Comparison of ENCODE assay signal across 18 mouse cellular contexts in genomic region chr2:152907114-152907943, GRCm38 (mm10). TPM values are rescaled to one million over a fixed set of nuclear protein-coding genes. Genes with fewer than 3 reads are reported as not detected.
DNase-seq lines count a peak whose midpoint lies in the region; ATAC-seq and TF ChIP-seq lines count a peak whose summit lies in the region.
"Had no signal": no experiment of that assay in that cellular context is flagged by ENCODE, and none has a peak within 500 bp of the region (broad histone marks: within the 10 kb centered on the region; RNA-seq: fewer than 3 reads in every experiment).

No protein-coding gene starts in this region.

- no peak overlapping the region for H3K4me3 ChIP-seq in forebrain, embryonic 10.5 days
- H3K4me3 ChIP-seq in forebrain, embryonic 12.5 days (replicated peaks) = no peak overlapping the region
- H3K4me3 ChIP-seq in liver, postnatal 0 days (ENCODE audit: low read depth, low read length) = no peak overlapping the region
- H3K4me3 ChIP-seq: forebrain, embryonic 13.5 days; heart, adult 2 months; lung, embryonic 15.5 days; midbrain, embryonic 13.5 days; neural tube, embryonic 12.5 days had no signal

- H3K36me3 ChIP-seq in forebrain, embryonic 10.5 days (replicated peaks) = no peaks in the 10 kb centered on the region
- H3K36me3 ChIP-seq in forebrain, embryonic 12.5 days (replicated peaks) = no peaks in the 10 kb centered on the region
- H3K36me3 ChIP-seq in liver, postnatal 0 days (replicated peaks; ENCODE audit: insufficient read depth, low read length) = no peaks in the 10 kb centered on the region
- H3K36me3 ChIP-seq: lung, embryonic 15.5 days; midbrain, embryonic 13.5 days; neural tube, embryonic 12.5 days had no signal

- peaks cover 28% of the 10 kb centered on the region for H3K27me3 ChIP-seq in forebrain, embryonic 10.5 days (ENCODE audit: poor library complexity, severe bottlenecking)
- peaks cover 28% of the 10 kb centered on the region for H3K27me3 ChIP-seq in forebrain, embryonic 12.5 days
- 0 out of 2 replicates have a peak, but pooled peaks cover 3% of the 10 kb centered on the region for H3K27me3 ChIP-seq in liver, postnatal 0 days (ENCODE audit: insufficient read depth, low read length)

- TF ChIP-seq CTCF in liver, postnatal 0 days (IDR thresholded peaks at IDR 0.05; ENCODE audit: low read depth) = no peak

- TF ChIP-seq EP300 in liver, postnatal 0 days (IDR thresholded peaks at IDR 0.05; ENCODE audit: low read depth) = no peak

- H3K4me1 ChIP-seq in forebrain, embryonic 10.5 days = peaks cover 51% of the 10 kb centered on the region
- peaks cover 10% of the 10 kb centered on the region for H3K4me1 ChIP-seq in forebrain, embryonic 12.5 days
- H3K4me1 ChIP-seq in liver, postnatal 0 days (ENCODE audit: insufficient read depth) = no peaks in the 10 kb centered on the region

- DNase-seq in forebrain, embryonic 10.5 days (ENCODE audit: extremely low spot score, low spot score) = no peak
- DNase-seq in right cerebral cortex, postnatal 4 days = peak; percentile 22
- no peak for DNase-seq in right cerebral cortex, postnatal 36 days (ENCODE audit: low spot score in 2 of 2)
- DNase-seq in fibroblast of lung, adult 2 months (ENCODE audit: low read depth) = peak; percentile 58
- peak; percentile 41 for DNase-seq in retina, postnatal 7 days (ENCODE audit: low read depth, low spot score)
- no peak for DNase-seq in liver, postnatal 0 days
- DNase-seq: heart, adult 2 months; kidney, postnatal 36 days; spleen, adult 18-20 months; thymus, adult 18-20 months had no signal

- peak overlapping the region; percentile 40; the same call in 1 of the 2 replicates for H3K27ac ChIP-seq in forebrain, embryonic 10.5 days
- H3K27ac ChIP-seq in forebrain, embryonic 12.5 days = no peak overlapping the region
- no peak overlapping the region for H3K27ac ChIP-seq in liver, postnatal 0 days (ENCODE audit: low read depth)
- H3K27ac ChIP-seq: forebrain, embryonic 13.5 days; heart, adult 2 months; lung, embryonic 15.5 days; midbrain, embryonic 13.5 days; neural tube, embryonic 12.5 days had no signal

- no peak overlapping the region for H3K4me2 ChIP-seq in forebrain, embryonic 12.5 days
- H3K4me2 ChIP-seq in liver, postnatal 0 days (ENCODE audit: low read depth, low read length) = no peak overlapping the region
- H3K4me2 ChIP-seq: forebrain, embryonic 13.5 days; lung, embryonic 15.5 days; midbrain, embryonic 13.5 days; neural tube, embryonic 12.5 days had no signal

- H3K9ac ChIP-seq in forebrain, embryonic 12.5 days = no peak overlapping the region
- H3K9ac ChIP-seq in liver, postnatal 0 days (replicated peaks) = no peak overlapping the region
- H3K9ac ChIP-seq: forebrain, embryonic 13.5 days; lung, embryonic 15.5 days; midbrain, embryonic 13.5 days; neural tube, embryonic 12.5 days had no signal

- WGBS in forebrain, embryonic 10.5 days = 60% methylated on average over 14 of the region's 14 CpGs
- 55% methylated on average over 14 of the region's 14 CpGs for WGBS in forebrain, embryonic 12.5 days
- WGBS in liver, postnatal 0 days (ENCODE audit: insufficient replicate concordance) = 76% methylated on average over 14 of the region's 14 CpGs

- no peak for ATAC-seq in forebrain, embryonic 12.5 days (ENCODE audit: low FRiP score)
- no peak for ATAC-seq in liver, postnatal 0 days
- no peak for ATAC-seq in erythroblast, adult 5-6 weeks (replicated peaks; ENCODE audit: low FRiP score, poor library complexity, severe bottlenecking)
- ATAC-seq: forebrain, embryonic 13.5 days; midbrain, embryonic 13.5 days had no signal

- H3K9me3 ChIP-seq in forebrain, embryonic 10.5 days = no peaks in the 10 kb centered on the region
- no peaks in the 10 kb centered on the region for H3K9me3 ChIP-seq in forebrain, embryonic 12.5 days
- H3K9me3 ChIP-seq in liver, postnatal 0 days (ENCODE audit: low read length) = no peaks in the 10 kb centered on the region
- H3K9me3 ChIP-seq: forebrain, embryonic 13.5 days; lung, embryonic 15.5 days; midbrain, embryonic 13.5 days; neural tube, embryonic 12.5 days had no signal

RNA-seq across cellular contexts. Expression of gene Mylk2, which starts 3.8 kb away (rescaled TPM):
- polyA plus RNA-seq in forebrain, embryonic 10.5 days (2016; fragmentation: Nextera tagmentation; extraction: Ambion mirVana) = 0.06 and 0.12 TPM in 2 replicates
- not detected in 2 replicates for polyA plus RNA-seq in forebrain, embryonic 12.5 days (2016; fragmentation: Nextera tagmentation; extraction: Ambion mirVana)
- polyA plus RNA-seq in liver, postnatal 0 days (2015; fragmentation: Nextera tagmentation; extraction: Ambion mirVana) = 0.25 TPM in 1 of 2 replicates, not detected in the other
- total RNA-seq in erythroblast, adult 5-6 weeks (2015; ENCODE audit: low replicate concordance) = not detected in 2 replicates
- not detected in 2 replicates for total RNA-seq in erythroblast, adult 5-6 weeks (2017; ENCODE audit: low replicate concordance)
- total RNA-seq: left cerebral cortex, postnatal 25 days had no signal
- polyA plus RNA-seq: cortical plate, adult 2 months; forebrain, embryonic 13.5 days; neural tube, embryonic 12.5 days had no signal

RNA-seq across cellular contexts. Expression of gene Foxs1, which starts 25.7 kb away (rescaled TPM):
- 0.34 and 0.60 TPM in 2 replicates for polyA plus RNA-seq in forebrain, embryonic 10.5 days (2016; fragmentation: Nextera tagmentation; extraction: Ambion mirVana)
- polyA plus RNA-seq in forebrain, embryonic 12.5 days (2016; fragmentation: Nextera tagmentation; extraction: Ambion mirVana) = 1.6 and 1.8 TPM in 2 replicates
- 0.50 and 0.74 TPM in 2 replicates for polyA plus RNA-seq in liver, postnatal 0 days (2015; fragmentation: Nextera tagmentation; extraction: Ambion mirVana)
- total RNA-seq in erythroblast, adult 5-6 weeks (2015; ENCODE audit: low replicate concordance) = not detected in 2 replicates
- not detected in 2 replicates for total RNA-seq in erythroblast, adult 5-6 weeks (2017; ENCODE audit: low replicate concordance)

RNA-seq across cellular contexts. Expression of gene Dusp15, which starts 44.2 kb away (rescaled TPM):
- polyA plus RNA-seq in forebrain, embryonic 10.5 days (2016; fragmentation: Nextera tagmentation; extraction: Ambion mirVana) = 0.42 and 0.95 TPM in 2 replicates
- polyA plus RNA-seq in forebrain, embryonic 12.5 days (2016; fragmentation: Nextera tagmentation; extraction: Ambion mirVana) = 0.91 and 1.5 TPM in 2 replicates
- not detected in 2 replicates for polyA plus RNA-seq in liver, postnatal 0 days (2015; fragmentation: Nextera tagmentation; extraction: Ambion mirVana)
- not detected in 2 replicates for total RNA-seq in erythroblast, adult 5-6 weeks (2015; ENCODE audit: low replicate concordance)
- 0.17 TPM in 1 of 2 replicates, not detected in the other for total RNA-seq in erythroblast, adult 5-6 weeks (2017; ENCODE audit: low replicate concordance)
- total RNA-seq: heart, adult 2 months had no signal

RNA-seq across cellular contexts. Expression of gene Ttll9, which starts 55.0 kb away (rescaled TPM):
- 1.3 and 1.6 TPM in 2 replicates for polyA plus RNA-seq in forebrain, embryonic 10.5 days (2016; fragmentation: Nextera tagmentation; extraction: Ambion mirVana)
- polyA plus RNA-seq in forebrain, embryonic 12.5 days (2016; fragmentation: Nextera tagmentation; extraction: Ambion mirVana) = 1.2 TPM in 2 replicates
- 0.18 and 0.31 TPM in 2 replicates for polyA plus RNA-seq in liver, postnatal 0 days (2015; fragmentation: Nextera tagmentation; extraction: Ambion mirVana)
- total RNA-seq in erythroblast, adult 5-6 weeks (2015; ENCODE audit: low replicate concordance) = 0.38 TPM in 1 of 2 replicates, not detected in the other
- not detected in 2 replicates for total RNA-seq in erythroblast, adult 5-6 weeks (2017; ENCODE audit: low replicate concordance)
- total RNA-seq: heart, adult 2 months had no signal

RNA-seq across cellular contexts. Expression of gene Tpx2, which starts 59.6 kb away (rescaled TPM):
- polyA plus RNA-seq in forebrain, embryonic 10.5 days (2016; fragmentation: Nextera tagmentation; extraction: Ambion mirVana) = 162 and 163 TPM in 2 replicates
- polyA plus RNA-seq in forebrain, embryonic 12.5 days (2016; fragmentation: Nextera tagmentation; extraction: Ambion mirVana) = 133 and 156 TPM in 2 replicates
- 20.7 and 25.8 TPM in 2 replicates for polyA plus RNA-seq in liver, postnatal 0 days (2015; fragmentation: Nextera tagmentation; extraction: Ambion mirVana)
- 39.8 and 43.9 TPM in 2 replicates for total RNA-seq in erythroblast, adult 5-6 weeks (2015; ENCODE audit: low replicate concordance)
- 53.4 and 65.9 TPM in 2 replicates for total RNA-seq in erythroblast, adult 5-6 weeks (2017; ENCODE audit: low replicate concordance)

Comparison
In these comparisons a context has a peak if more than half of its experiments do, and no peak if none do; other contexts are left out.
1. DNase-seq: peak in right cerebral cortex, postnatal 4 days (single experiment), fibroblast of lung, adult 2 months (single experiment) and retina, postnatal 7 days (single experiment); none in forebrain, embryonic 10.5 days (single experiment), right cerebral cortex, postnatal 36 days (0 of 2) and liver, postnatal 0 days (single experiment).